Mouse (Mus musculus): ENCODE results near the gene Baat.
"Not testable (repeated sequence)": the region's sequence is repeated elsewhere in the genome, so short reads cannot be mapped to it uniquely, and the experiment has no call there.

Baat gene

GRCm38 (mm10) chr4:49480896-49481295 lies 25.5 kb downstream of the Baat start:
- DNase-seq: no peak

GRCm38 (mm10) chr4:49480104-49480760 lies 26.1 kb downstream of the Baat start:
- peak; percentile 52 for DNase-seq

GRCm38 (mm10) chr4:49479035-49479434 lies 27.3 kb downstream of the Baat start:
- not testable (repeated sequence) for DNase-seq

GRCm38 (mm10) chr4:49478118-49478877 lies 28.1 kb downstream of the Baat start:
- DNase-seq: no peak

GRCm38 (mm10) chr4:49474583-49474982 lies 31.8 kb downstream of the Baat start:
- DNase-seq: no peak

GRCm38 (mm10) chr4:49473435-49474100 lies 32.8 kb downstream of the Baat start, which contains the start of gene Acnat1:
Acnat1 (minus strand) TSS chr4:49473912.
- no peak for DNase-seq

- no peak for DNase-seq
Measured at GRCm38 (mm10) chr4:49469435-49470151, 36.8 kb downstream of the Baat start.

GRCm38 (mm10) chr4:49467360-49467759 lies 39.0 kb downstream of the Baat start:
- no peak for DNase-seq

GRCm38 (mm10) chr4:49456171-49456570 lies 50.2 kb downstream of the Baat start:
- no peak for DNase-seq

- no peak for DNase-seq
Measured at GRCm38 (mm10) chr4:49451848-49452551, 54.4 kb downstream of the Baat start.

- DNase-seq: not testable (repeated sequence)
Measured at GRCm38 (mm10) chr4:49451133-49451847, 55.1 kb downstream of the Baat start.

Data from heart, adult 11 months (tissue).